In genomic region chr9:43845660-43846455, GRCm38 (mm10) we compare ENCODE assay signal across 8 mouse cellular contexts.
A peak's percentile ranks its signal among the peaks of the same experiment; 100 is the strongest.
DNase-seq lines count a peak whose midpoint lies in the region; ATAC-seq and TF ChIP-seq lines count a peak whose summit lies in the region.

No protein-coding gene starts in this region.

- 11% methylated on average over 17 of the region's 17 CpGs for WGBS in embryonic facial prominence, embryonic 13.5 days
- 13% methylated on average over 17 of the region's 17 CpGs for WGBS in lung, adult 2 months
- 12% methylated on average over 17 of the region's 17 CpGs for WGBS in stomach, postnatal 0 days

- DNase-seq in cerebellum, adult 11 months = peak; percentile 33
- peak; percentile 12 for DNase-seq in thymus, postnatal 25 days
- DNase-seq in thymus, postnatal 0 days (ENCODE audit: low spot score) = no peak
- peak; percentile 48 for DNase-seq in kidney, postnatal 14 days
- peak; percentile 44 for DNase-seq in lung, adult 2 months
- DNase-seq in stomach, postnatal 0 days (ENCODE audit: low spot score) = peak; percentile 64

- TF ChIP-seq POLR2A in lung, adult 2 months (IDR thresholded peaks at IDR 0.05; ENCODE audit: borderline replicate concordance, extremely low read depth, low read depth, low read length) = no peak

- no peak for TF ChIP-seq EP300 in stomach, postnatal 0 days (optimal IDR thresholded peaks at IDR 0.05)

- H3K4me1 ChIP-seq in embryonic facial prominence, embryonic 13.5 days = peaks cover 24% of the 10 kb centered on the region
- no peaks in the 10 kb centered on the region for H3K4me1 ChIP-seq in lung, adult 2 months (ENCODE audit: control insufficient read depth, insufficient read depth, low read length)
- no peaks in the 10 kb centered on the region for H3K4me1 ChIP-seq in stomach, postnatal 0 days (replicated peaks; ENCODE audit: control insufficient read depth, insufficient read depth)

- TF ChIP-seq CTCF in lung, adult 2 months (IDR thresholded peaks at IDR 0.05; ENCODE audit: insufficient read depth, low read length) = peak; percentile 64
- peak; percentile 86 for TF ChIP-seq CTCF in stomach, postnatal 0 days (IDR thresholded peaks at IDR 0.05; ENCODE audit: low read depth)

- ATAC-seq in cerebellum, adult (ENCODE audit: insufficient number of reproducible peaks, low FRiP score, low TSS enrichment) = no peak
- no peak for ATAC-seq in embryonic facial prominence, embryonic 13.5 days (ENCODE audit: insufficient number of reproducible peaks, insufficient read depth, low FRiP score, low TSS enrichment, low read depth)
- ATAC-seq in stomach, postnatal 0 days (ENCODE audit: low FRiP score, low TSS enrichment) = no peak

- H3K4me2 ChIP-seq in embryonic facial prominence, embryonic 13.5 days = peak overlapping the region; percentile 9; the same call in 1 of the 2 replicates
- H3K4me2 ChIP-seq in stomach, postnatal 0 days (replicated peaks; ENCODE audit: low read depth) = no peak overlapping the region

- H3K27me3 ChIP-seq in embryonic facial prominence, embryonic 13.5 days = peaks cover 32% of the 10 kb centered on the region
- no peaks in the 10 kb centered on the region for H3K27me3 ChIP-seq in stomach, postnatal 0 days (ENCODE audit: control insufficient read depth, insufficient read depth, low read length)

- no peak overlapping the region for H3K9ac ChIP-seq in embryonic facial prominence, embryonic 13.5 days
- H3K9ac ChIP-seq in stomach, postnatal 0 days (ENCODE audit: low read length) = no peak overlapping the region

- H3K36me3 ChIP-seq in embryonic facial prominence, embryonic 13.5 days = no peaks in the 10 kb centered on the region
- H3K36me3 ChIP-seq in stomach, postnatal 0 days (ENCODE audit: control insufficient read depth, insufficient read depth, low read length) = no peaks in the 10 kb centered on the region

- H3K27ac ChIP-seq in embryonic facial prominence, embryonic 13.5 days = no peak overlapping the region
- no peak overlapping the region for H3K27ac ChIP-seq in stomach, postnatal 0 days (replicated peaks)

- H3K4me3 ChIP-seq in embryonic facial prominence, embryonic 13.5 days = no peak overlapping the region
- no peak overlapping the region for H3K4me3 ChIP-seq in lung, adult 2 months (replicated peaks; ENCODE audit: extremely low read depth, low read depth, low read length)
- no peak overlapping the region for H3K4me3 ChIP-seq in stomach, postnatal 0 days (ENCODE audit: low read depth, low read length)

- H3K9me3 ChIP-seq in embryonic facial prominence, embryonic 13.5 days = no peaks in the 10 kb centered on the region
- H3K9me3 ChIP-seq in stomach, postnatal 0 days (ENCODE audit: control insufficient read depth, low read length) = no peaks in the 10 kb centered on the region
